Mouse (Mus musculus): ENCODE data around the gene Sirt6. TPM values are rescaled to one million over a fixed set of nuclear protein-coding genes. Genes with fewer than 3 reads are reported as not detected.

Sirt6 gene
- polyA plus RNA-seq, 2 experiments: 5.9 to 8.1 TPM

DNA sequence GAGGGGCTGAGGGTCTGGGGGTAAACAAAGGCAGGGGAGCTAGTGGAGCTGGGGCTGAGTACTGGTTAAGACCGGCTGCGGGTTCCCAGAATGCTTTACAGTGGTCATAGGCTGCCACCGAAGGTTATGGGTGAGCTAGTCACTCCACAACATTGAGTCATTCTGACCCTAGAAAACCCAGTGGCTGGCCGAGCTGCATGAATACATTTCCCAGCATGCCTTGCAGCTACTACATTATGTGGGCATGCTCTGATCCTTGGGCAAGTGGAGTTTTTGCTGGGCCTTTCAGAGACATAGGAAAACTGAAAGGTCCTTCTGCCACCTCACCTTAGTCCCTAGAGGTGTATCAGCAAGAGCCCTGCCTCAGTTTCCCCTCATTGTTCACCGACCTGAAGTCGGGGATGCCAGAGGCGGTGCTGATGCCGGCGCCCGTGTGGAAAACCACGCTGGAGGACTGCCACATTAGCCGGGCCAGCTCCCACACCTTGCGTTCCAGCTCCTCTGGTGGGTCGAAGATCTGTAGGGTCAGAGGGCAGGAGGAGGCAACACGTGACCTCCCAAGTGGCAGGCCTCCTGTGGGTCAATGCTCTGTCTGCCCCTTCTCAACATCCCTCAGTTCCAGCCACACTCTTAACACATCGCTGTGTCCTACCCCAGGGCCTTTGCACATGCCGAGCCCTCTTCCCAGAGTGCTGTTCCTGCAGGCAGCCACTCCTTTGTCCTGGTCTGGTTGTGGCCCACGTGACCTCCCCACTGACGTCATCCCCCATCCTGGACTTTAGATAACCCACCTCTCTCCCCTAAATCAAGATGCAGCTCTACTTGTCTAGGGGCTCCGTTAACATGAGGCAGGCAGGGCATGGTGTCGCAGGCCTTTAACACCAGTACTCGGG, 1.2 kb downstream of the Sirt6 start:
- peak; percentile 1; the same call in 1 of the 2 replicates for ATAC-seq (ENCODE audit: insufficient read depth)
- Histone ChIP-seq H3K9me3 (ENCODE audit: control insufficient read depth, low read length) (no peaks in the 10 kb centered on the region), H3K27me3 (ENCODE audit: control insufficient read depth, insufficient read depth, low read length) (no peaks in the 10 kb centered on the region), H3K36me3 (replicated peaks; ENCODE audit: control insufficient read depth, insufficient read depth, low read depth) (no peaks in the 10 kb centered on the region), H3K4me1 (replicated peaks; ENCODE audit: control insufficient read depth in 2 of 2, insufficient read depth in 2 of 2, low read length in 1 of 2) (peaks cover 10 to 18% of the 10 kb centered on the region in 2 experiments), H3K4me2 (ENCODE audit: low read depth) (peak overlapping the region; percentile 93), H3K4me3 (ENCODE audit: insufficient read depth in 1 of 2, low read depth in 2 of 2, low read length in 2 of 2) (peak overlapping the region; percentile 70 to 90), H3K9ac (replicated peaks) (peak overlapping the region; percentile 89), H3K27ac (peak overlapping the region; percentile 88)
- DNase-seq (ENCODE audit: low read depth in 3 of 3, low spot score in 3 of 3): no peak
- TF ChIP-seq CTCF (IDR thresholded peaks at IDR 0.05; ENCODE audit: low read depth) (no peak), EP300 (IDR thresholded peaks at IDR 0.05; ENCODE audit: low read depth) (no peak)
- WGBS (ENCODE audit: insufficient replicate concordance): 74% methylated on average over 22 of the region's 22 CpGs

DNA sequence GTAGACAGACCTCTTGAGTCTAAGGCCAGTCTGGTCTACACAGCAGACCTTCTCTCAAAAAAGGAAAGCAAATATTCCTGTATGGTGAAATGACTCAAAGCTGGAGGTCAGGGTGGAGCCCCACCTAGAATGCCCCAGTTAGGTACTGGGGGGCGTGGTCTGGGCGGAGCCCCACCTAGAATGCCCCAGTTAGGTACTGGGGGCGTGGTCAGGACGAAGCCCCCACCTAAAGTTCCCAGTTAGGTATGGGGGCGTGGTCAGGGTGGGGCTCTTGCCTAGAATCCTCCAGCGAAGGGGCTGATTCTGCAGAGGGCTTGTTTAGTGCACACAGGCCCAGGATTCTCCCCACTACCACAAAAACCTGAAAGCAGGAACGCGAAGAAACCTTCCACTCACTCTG, 4.2 kb downstream of the Sirt6 start:
- TF ChIP-seq EP300 (IDR thresholded peaks at IDR 0.05; ENCODE audit: low read depth) (no peak), CTCF (IDR thresholded peaks at IDR 0.05; ENCODE audit: low read depth) (no peak)
- no peak for DNase-seq (ENCODE audit: low read depth in 3 of 3, low spot score in 3 of 3)
- no peak overlapping the region for H3K9ac ChIP-seq (replicated peaks)
- peaks cover 10 to 18% of the 10 kb centered on the region in 2 experiments for H3K4me1 ChIP-seq (replicated peaks; ENCODE audit: control insufficient read depth in 2 of 2, insufficient read depth in 2 of 2, low read length in 1 of 2)
- H3K4me2 ChIP-seq (ENCODE audit: low read depth): no peak overlapping the region
- no peaks in the 10 kb centered on the region for H3K36me3 ChIP-seq (replicated peaks; ENCODE audit: control insufficient read depth, insufficient read depth, low read depth)
- H3K27ac ChIP-seq: no peak overlapping the region
- WGBS (ENCODE audit: insufficient replicate concordance): 42% methylated on average over 8 of the region's 8 CpGs
- H3K4me3 ChIP-seq (ENCODE audit: insufficient read depth in 1 of 2, low read depth in 2 of 2, low read length in 2 of 2): no peak overlapping the region
- no peaks in the 10 kb centered on the region for H3K9me3 ChIP-seq (ENCODE audit: control insufficient read depth, low read length)
- H3K27me3 ChIP-seq (ENCODE audit: control insufficient read depth, insufficient read depth, low read length): no peaks in the 10 kb centered on the region
- ATAC-seq (ENCODE audit: insufficient read depth): no peak

- ATAC-seq (ENCODE audit: insufficient read depth): no peak
- no peak overlapping the region for H3K9ac ChIP-seq (replicated peaks)
- 43% methylated on average over 9 of the region's 9 CpGs for WGBS (ENCODE audit: insufficient replicate concordance)
Measured at GRCm38 (mm10) chr10:81620786-81621185, 6.8 kb downstream of the Sirt6 start.

GRCm38 (mm10) chr10:81619976-81620375, 7.6 kb downstream of the Sirt6 start:
- Histone ChIP-seq H3K4me3 (ENCODE audit: insufficient read depth in 1 of 2, low read depth in 2 of 2, low read length in 2 of 2) (no peak overlapping the region), H3K9ac (replicated peaks) (no peak overlapping the region), H3K4me2 (ENCODE audit: low read depth) (no peak overlapping the region), H3K9me3 (ENCODE audit: control insufficient read depth, low read length) (no peaks in the 10 kb centered on the region), H3K36me3 (replicated peaks; ENCODE audit: control insufficient read depth, insufficient read depth, low read depth) (no peaks in the 10 kb centered on the region), H3K4me1 (replicated peaks; ENCODE audit: control insufficient read depth in 2 of 2, insufficient read depth in 2 of 2, low read length in 1 of 2) (0 out of 4 replicates have a peak, but pooled peaks cover 0 to 6% of the 10 kb centered on the region in 2 experiments), H3K27me3 (ENCODE audit: control insufficient read depth, insufficient read depth, low read length) (no peaks in the 10 kb centered on the region), H3K27ac (no peak overlapping the region)
- DNase-seq (ENCODE audit: low read depth in 3 of 3, low spot score in 3 of 3): no peak
- ATAC-seq (ENCODE audit: insufficient read depth): no peak
- WGBS (ENCODE audit: insufficient replicate concordance): 63% methylated on average over 5 of the region's 5 CpGs
- TF ChIP-seq EP300 (IDR thresholded peaks at IDR 0.05; ENCODE audit: low read depth): no peak

More at GRCm38 (mm10) chr10:81620786-81621185, 6.8 kb downstream of the Sirt6 start:
- Histone ChIP-seq H3K4me3 (ENCODE audit: insufficient read depth in 1 of 2, low read depth in 2 of 2, low read length in 2 of 2) (no peak overlapping the region), H3K27me3 (ENCODE audit: control insufficient read depth, insufficient read depth, low read length) (no peaks in the 10 kb centered on the region), H3K36me3 (replicated peaks; ENCODE audit: control insufficient read depth, insufficient read depth, low read depth) (no peaks in the 10 kb centered on the region), H3K4me1 (replicated peaks; ENCODE audit: control insufficient read depth in 2 of 2, insufficient read depth in 2 of 2, low read length in 1 of 2) (0 out of 4 replicates have a peak, but pooled peaks cover 0 to 6% of the 10 kb centered on the region in 2 experiments), H3K9me3 (ENCODE audit: control insufficient read depth, low read length) (no peaks in the 10 kb centered on the region), H3K4me2 (ENCODE audit: low read depth) (no peak overlapping the region), H3K27ac (no peak overlapping the region)
- no peak for TF ChIP-seq EP300 (IDR thresholded peaks at IDR 0.05; ENCODE audit: low read depth)
- DNase-seq (ENCODE audit: low read depth in 3 of 3, low spot score in 3 of 3): no peak

GRCm38 (mm10) chr10:81615486-81615885, 12.1 kb downstream of the Sirt6 start:
- DNase-seq (ENCODE audit: low read depth in 3 of 3, low spot score in 3 of 3) (no peak), ATAC-seq (ENCODE audit: insufficient read depth) (no peak)
- TF ChIP-seq CTCF (IDR thresholded peaks at IDR 0.05; ENCODE audit: low read depth) (no peak), EP300 (IDR thresholded peaks at IDR 0.05; ENCODE audit: low read depth) (no peak)
- no peak overlapping the region for H3K27ac ChIP-seq
- no peaks in the 10 kb centered on the region for H3K9me3 ChIP-seq (ENCODE audit: control insufficient read depth, low read length)
- H3K27me3 ChIP-seq (ENCODE audit: control insufficient read depth, insufficient read depth, low read length): no peaks in the 10 kb centered on the region
- 73% methylated on average over 6 of the region's 6 CpGs for WGBS (ENCODE audit: insufficient replicate concordance)
- no peak overlapping the region for H3K9ac ChIP-seq (replicated peaks)
- H3K4me2 ChIP-seq (ENCODE audit: low read depth): no peak overlapping the region
- H3K4me1 ChIP-seq (replicated peaks; ENCODE audit: control insufficient read depth in 2 of 2, insufficient read depth in 2 of 2, low read length in 1 of 2): no peaks in the 10 kb centered on the region
- H3K36me3 ChIP-seq (replicated peaks; ENCODE audit: control insufficient read depth, insufficient read depth, low read depth): no peaks in the 10 kb centered on the region
- H3K4me3 ChIP-seq (ENCODE audit: insufficient read depth in 1 of 2, low read depth in 2 of 2, low read length in 2 of 2): no peak overlapping the region

Measured in liver, embryonic 14.5 days (tissue).